Mouse (Mus musculus) stomach, postnatal 0 days (tissue): ENCODE measurements at regions not wholly inside any gene's neighbourhood (a gene's known extent, or its start where the extent isn't known, plus 50 kb on each side); places are given as distances from the start of the nearest gene placed in this dataset.

ENCODE experiments used
- CTCF ChIP-seq: IDR thresholded peaks from 2 replicates; pipeline ENCODE4 v1.5.1; 2016; ENCODE audit warnings: antibody characterized with exemption, low read depth, mild to moderate bottlenecking, moderate library complexity
- EP300 ChIP-seq: optimal IDR thresholded peaks from 2 replicates; pipeline ENCODE3; 2016; ENCODE audit warnings: antibody characterized with exemption

DNA sequence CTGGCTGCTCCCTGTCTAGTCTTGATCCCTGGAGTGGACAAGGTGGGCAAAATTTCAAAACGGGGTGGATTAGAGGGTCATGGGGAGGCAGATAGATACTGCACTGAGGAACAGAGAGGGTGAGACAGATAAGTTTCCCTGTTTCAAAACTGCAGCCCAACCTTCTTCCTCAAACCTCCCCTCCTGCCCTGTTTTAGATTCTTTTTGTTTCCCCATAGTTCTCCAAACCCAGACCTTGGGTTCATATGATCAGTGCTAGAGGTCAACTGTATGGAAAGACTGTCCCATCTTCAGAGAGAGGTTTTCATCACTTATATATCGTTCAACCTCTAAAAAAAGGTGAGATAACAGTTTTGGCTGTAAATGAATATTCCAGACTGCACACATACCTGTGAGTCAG, 152.1 kb upstream of the Spdye4c start:
- TF ChIP-seq CTCF (no peak), EP300 (no peak)
